ENCODE assay signal across 16 mouse cellular contexts in the genomic region with DNA sequence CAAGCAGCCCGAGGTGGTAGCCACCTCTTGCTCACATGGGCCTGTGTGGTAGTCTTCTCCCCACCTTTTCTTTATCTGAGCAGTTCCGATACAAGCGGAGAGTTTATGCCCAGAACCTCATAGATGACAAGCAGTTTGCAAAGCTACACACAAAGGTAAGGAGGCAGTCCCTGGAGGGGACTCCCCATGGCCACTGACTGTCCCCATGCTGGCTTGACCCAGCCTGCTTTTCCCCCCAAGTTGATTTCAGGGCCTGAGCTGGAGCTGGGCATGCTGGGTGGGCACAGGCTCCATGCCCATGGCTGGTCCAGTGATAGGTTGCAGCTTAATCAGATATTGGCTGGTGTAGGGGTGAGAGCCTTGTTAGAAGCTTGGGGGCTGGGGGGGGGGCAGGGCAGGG. TPM values are rescaled to one million over a fixed set of nuclear protein-coding genes. Genes with fewer than 3 reads are reported as not detected.
DNase-seq lines count a peak whose midpoint lies in the region; ATAC-seq and TF ChIP-seq lines count a peak whose summit lies in the region.
"Had no signal": no experiment of that assay in that cellular context is flagged by ENCODE, and none has a peak within 500 bp of the region (broad histone marks: within the 10 kb centered on the region; RNA-seq: fewer than 3 reads in every experiment).

No protein-coding gene starts in this region.

- H3K9ac ChIP-seq in hindbrain, embryonic 15.5 days: no peak overlapping the region
- H3K9ac ChIP-seq in hindbrain, embryonic 11.5 days (ENCODE audit: low read depth, low read length): no peak overlapping the region
- no peak overlapping the region for H3K9ac ChIP-seq in midbrain, embryonic 16.5 days (ENCODE audit: low read depth, low read length)

- peak overlapping the region; percentile 86 for H3K4me3 ChIP-seq in gastrocnemius, adult 2 months
- no peak overlapping the region for H3K4me3 ChIP-seq in hindbrain, embryonic 15.5 days
- no peak overlapping the region for H3K4me3 ChIP-seq in hindbrain, embryonic 11.5 days (ENCODE audit: low read depth, low read length)
- H3K4me3 ChIP-seq in megakaryocyte, embryonic 14.5 days (replicated peaks): peak overlapping the region; percentile 23
- no peak overlapping the region for H3K4me3 ChIP-seq in midbrain, embryonic 16.5 days (ENCODE audit: low read depth, low read length)

- peaks cover 25% of the 10 kb centered on the region for H3K36me3 ChIP-seq in hindbrain, embryonic 15.5 days
- H3K36me3 ChIP-seq in hindbrain, embryonic 11.5 days (ENCODE audit: control insufficient read depth, insufficient read depth, low read length): no peaks in the 10 kb centered on the region
- H3K36me3 ChIP-seq in megakaryocyte, embryonic 14.5 days (replicated peaks; ENCODE audit: low read length): peaks cover 62% of the 10 kb centered on the region
- peaks cover 13% of the 10 kb centered on the region for H3K36me3 ChIP-seq in midbrain, embryonic 16.5 days (ENCODE audit: control insufficient read depth, insufficient read depth, low read length)
- H3K36me3 ChIP-seq: forebrain, embryonic 12.5 days had no signal

- H3K27ac ChIP-seq in gastrocnemius, adult 2 months: no peak overlapping the region
- no peak overlapping the region for H3K27ac ChIP-seq in hindbrain, embryonic 15.5 days (replicated peaks)
- no peak overlapping the region for H3K27ac ChIP-seq in hindbrain, embryonic 11.5 days (ENCODE audit: low read depth, low read length)
- no peak overlapping the region for H3K27ac ChIP-seq in midbrain, embryonic 16.5 days (ENCODE audit: low read length)
- H3K27ac ChIP-seq: forebrain, embryonic 12.5 days; left cerebral cortex, adult 2 months; limb, embryonic 15.5 days had no signal

- peak overlapping the region; percentile 96 for H3K4me2 ChIP-seq in hindbrain, embryonic 15.5 days
- H3K4me2 ChIP-seq in hindbrain, embryonic 11.5 days (replicated peaks; ENCODE audit: low read depth, low read length): no peak overlapping the region
- H3K4me2 ChIP-seq in midbrain, embryonic 16.5 days (ENCODE audit: low read length): peak overlapping the region; percentile 80; the same call in 1 of the 2 replicates

- intact Hi-C loops in gastrocnemius, adult 2 months (cut with DNase I): no loop called here

- no peak for DNase-seq in gastrocnemius, adult 2 months
- DNase-seq in gastrocnemius, adult 18-20 months (ENCODE audit: low spot score): no peak
- DNase-seq in hindbrain, embryonic 11.5 days (ENCODE audit: low spot score): no peak
- no peak for DNase-seq in yolk sac, embryonic 10.5 days (ENCODE audit: low spot score)
- DNase-seq: adrenal gland, postnatal 10 days; cerebellum, postnatal 14 days; kidney, postnatal 4 days had no signal

- 0 out of 2 replicates have a peak, but pooled peaks cover 3% of the 10 kb centered on the region for H3K27me3 ChIP-seq in hindbrain, embryonic 15.5 days
- peaks cover 11% of the 10 kb centered on the region; the same call in 1 of the 2 replicates for H3K27me3 ChIP-seq in hindbrain, embryonic 11.5 days (ENCODE audit: control insufficient read depth, insufficient read depth, low read length)
- no peaks in the 10 kb centered on the region for H3K27me3 ChIP-seq in megakaryocyte, embryonic 14.5 days (replicated peaks)
- no peaks in the 10 kb centered on the region for H3K27me3 ChIP-seq in midbrain, embryonic 16.5 days (ENCODE audit: control insufficient read depth, insufficient read depth, low read depth, low read length)

- no peaks in the 10 kb centered on the region for H3K9me3 ChIP-seq in hindbrain, embryonic 15.5 days
- H3K9me3 ChIP-seq in hindbrain, embryonic 11.5 days (ENCODE audit: control insufficient read depth, low read length): no peaks in the 10 kb centered on the region
- no peaks in the 10 kb centered on the region for H3K9me3 ChIP-seq in megakaryocyte, embryonic 14.5 days
- H3K9me3 ChIP-seq in midbrain, embryonic 16.5 days (replicated peaks; ENCODE audit: control insufficient read depth, low read length, poor library complexity, severe bottlenecking): no peaks in the 10 kb centered on the region
- H3K9me3 ChIP-seq: forebrain, embryonic 12.5 days; limb, embryonic 15.5 days had no signal

- 85% methylated on average over 3 of the region's 3 CpGs for WGBS in hindbrain, embryonic 15.5 days
- 86% methylated on average over 3 of the region's 3 CpGs for WGBS in hindbrain, embryonic 11.5 days
- 84% methylated on average over 3 of the region's 3 CpGs for WGBS in midbrain, embryonic 16.5 days

- no peak for TF ChIP-seq CTCF in gastrocnemius, adult 2 months (IDR thresholded peaks at IDR 0.05)

- no peak for ATAC-seq in hindbrain, embryonic 15.5 days (ENCODE audit: low FRiP score, low read depth)
- no peak for ATAC-seq in hindbrain, embryonic 11.5 days (ENCODE audit: low FRiP score)
- ATAC-seq in megakaryocyte, adult 5-6 weeks (ENCODE audit: poor library complexity, severe bottlenecking): no peak
- ATAC-seq in midbrain, embryonic 16.5 days: no peak

- H3K4me1 ChIP-seq in hindbrain, embryonic 15.5 days (replicated peaks): peaks cover 32% of the 10 kb centered on the region
- peaks cover 4% of the 10 kb centered on the region; the same call in 1 of the 2 replicates for H3K4me1 ChIP-seq in hindbrain, embryonic 11.5 days (replicated peaks; ENCODE audit: control insufficient read depth, insufficient read depth, low read length)
- peaks cover 73% of the 10 kb centered on the region for H3K4me1 ChIP-seq in megakaryocyte, embryonic 14.5 days
- peaks cover 14% of the 10 kb centered on the region for H3K4me1 ChIP-seq in midbrain, embryonic 16.5 days (ENCODE audit: control insufficient read depth, insufficient read depth, low read length)

RNA-seq across cellular contexts. Expression of a gene that starts 1.9 kb away (rescaled TPM):
- 10 to 100 TPM; 12.2 to 20.4 TPM for total RNA-seq in gastrocnemius, adult 2 months (2021)
- total RNA-seq in gastrocnemius, adult 18-20 months (2021): 10 to 100 TPM in 1 of 2 experiments, 1 to 10 TPM in 1; 8.9 to 12.6 TPM
- 9.6 and 11.2 TPM in 2 replicates for polyA plus RNA-seq in hindbrain, embryonic 15.5 days (2015; fragmentation: Nextera tagmentation; extraction: Ambion mirVana)
- 2.8 and 3.5 TPM in 2 replicates for polyA plus RNA-seq in hindbrain, embryonic 11.5 days (2014; fragmentation: Nextera tagmentation; extraction: Ambion mirVana)
- 37.4 and 85.0 TPM in 2 replicates for polyA plus RNA-seq in megakaryocyte, embryonic 14.5 days (2012; ENCODE audit: insufficient read depth, low replicate concordance)
- total RNA-seq in megakaryocyte, adult 5-6 weeks (2015): 0.09 and 0.11 TPM in 2 replicates
- not detected in 2 replicates for total RNA-seq in megakaryocyte, adult 5-6 weeks (2017)
- polyA plus RNA-seq in midbrain, embryonic 16.5 days (2015; fragmentation: Nextera tagmentation; extraction: Ambion mirVana): 12.0 and 16.7 TPM in 2 replicates
- total RNA-seq: neutrophil, adult 5-6 weeks had no signal

RNA-seq across cellular contexts. Expression of a gene that starts 24.1 kb away (rescaled TPM):
- 1 to 10 TPM; 3.0 to 4.6 TPM for total RNA-seq in gastrocnemius, adult 2 months (2021)
- 1 to 10 TPM; 2.8 to 4.0 TPM for total RNA-seq in gastrocnemius, adult 18-20 months (2021)
- 33.4 and 35.4 TPM in 2 replicates for polyA plus RNA-seq in hindbrain, embryonic 15.5 days (2015; fragmentation: Nextera tagmentation; extraction: Ambion mirVana)
- 10.0 and 10.4 TPM in 2 replicates for polyA plus RNA-seq in hindbrain, embryonic 11.5 days (2014; fragmentation: Nextera tagmentation; extraction: Ambion mirVana)
- 82.1 and 91.3 TPM in 2 replicates for polyA plus RNA-seq in megakaryocyte, embryonic 14.5 days (2012; ENCODE audit: insufficient read depth, low replicate concordance)
- 9.2 and 10.1 TPM in 2 replicates for total RNA-seq in megakaryocyte, adult 5-6 weeks (2015)
- total RNA-seq in megakaryocyte, adult 5-6 weeks (2017): 11.1 and 14.1 TPM in 2 replicates
- 32.6 and 37.6 TPM in 2 replicates for polyA plus RNA-seq in midbrain, embryonic 16.5 days (2015; fragmentation: Nextera tagmentation; extraction: Ambion mirVana)

RNA-seq across cellular contexts. Expression of a gene that starts 47.6 kb away (rescaled TPM):
- under 1 TPM; 0.08 to 0.25 TPM for total RNA-seq in gastrocnemius, adult 2 months (2021)
- total RNA-seq in gastrocnemius, adult 18-20 months (2021): under 1 TPM; 0.25 to 0.57 TPM
- 78.0 and 87.6 TPM in 2 replicates for polyA plus RNA-seq in hindbrain, embryonic 15.5 days (2015; fragmentation: Nextera tagmentation; extraction: Ambion mirVana)
- polyA plus RNA-seq in hindbrain, embryonic 11.5 days (2014; fragmentation: Nextera tagmentation; extraction: Ambion mirVana): 22.4 and 24.1 TPM in 2 replicates
- not detected in 2 replicates for polyA plus RNA-seq in megakaryocyte, embryonic 14.5 days (2012; ENCODE audit: insufficient read depth, low replicate concordance)
- total RNA-seq in megakaryocyte, adult 5-6 weeks (2015): not detected in 2 replicates
- total RNA-seq in megakaryocyte, adult 5-6 weeks (2017): not detected in 2 replicates
- 84.4 and 86.4 TPM in 2 replicates for polyA plus RNA-seq in midbrain, embryonic 16.5 days (2015; fragmentation: Nextera tagmentation; extraction: Ambion mirVana)
- total RNA-seq: megakaryocyte progenitor cell, adult 5-6 weeks; neutrophil, adult 5-6 weeks had no signal

Comparison
In these comparisons a context has a peak if more than half of its experiments do, and no peak if none do; other contexts are left out.
1. H3K4me3 ChIP-seq: peak in gastrocnemius, adult 2 months (single experiment) and megakaryocyte, embryonic 14.5 days (single experiment); none in hindbrain, embryonic 15.5 days (single experiment), hindbrain, embryonic 11.5 days (single experiment) and midbrain, embryonic 16.5 days (single experiment).
2. RNA of a gene that starts 47.6 kb away (polyA plus RNA-seq): 78.0 to 87.6 TPM in hindbrain, embryonic 15.5 days, 84.4 to 86.4 TPM in midbrain, embryonic 16.5 days and 22.4 to 24.1 TPM in hindbrain, embryonic 11.5 days; not detected in megakaryocyte, embryonic 14.5 days; every median in the first group is over 10 times any median in the second.